Mouse (Mus musculus): Measurements from ENCODE around the gene Fbxw10.

GRCm38 (mm10) chr11:62919946-62920742, 73.3 kb downstream of the Fbxw10 start:
- TF ChIP-seq CTCF (conservative IDR thresholded peaks at IDR 0.05; ENCODE audit: low read length) (no peak), NANOG (IDR thresholded peaks at IDR 0.05; ENCODE audit: borderline replicate concordance, low read length) (no peak)
